35 mouse cellular contexts compared by ENCODE assay signal in genomic region chr1:22721706-22722105, GRCm38 (mm10).
"Had no signal": no experiment of that assay in that cellular context is flagged by ENCODE, and none has a peak within 500 bp of the region (broad histone marks: within the 10 kb centered on the region; RNA-seq: fewer than 3 reads in every experiment).

No protein-coding gene starts in this region.

- H3K9ac ChIP-seq: heart, embryonic 13.5 days; heart, embryonic 15.5 days; hindbrain, embryonic 12.5 days; hindbrain, embryonic 13.5 days; hindbrain, embryonic 14.5 days; hindbrain, embryonic 15.5 days; intestine, embryonic 15.5 days; kidney, embryonic 15.5 days had no signal

- H3K27ac ChIP-seq: heart, adult 2 months; heart, embryonic 10.5 days; heart, embryonic 13.5 days; heart, embryonic 15.5 days; hindbrain, embryonic 10.5 days; hindbrain, embryonic 12.5 days; hindbrain, embryonic 13.5 days; hindbrain, embryonic 14.5 days; hindbrain, embryonic 15.5 days; hindbrain, postnatal 0 days; intestine, embryonic 15.5 days; kidney, embryonic 15.5 days; layer of hippocampus, adult 2 months had no signal

- H3K27me3 ChIP-seq: heart, embryonic 13.5 days; heart, embryonic 15.5 days; hindbrain, embryonic 12.5 days; hindbrain, embryonic 13.5 days; hindbrain, embryonic 15.5 days; intestine, embryonic 15.5 days; kidney, embryonic 15.5 days had no signal

- H3K9me3 ChIP-seq: heart, embryonic 10.5 days; heart, embryonic 13.5 days; heart, embryonic 15.5 days; hindbrain, embryonic 10.5 days; hindbrain, embryonic 12.5 days; hindbrain, embryonic 13.5 days; hindbrain, embryonic 15.5 days; intestine, embryonic 15.5 days; kidney, embryonic 15.5 days had no signal

- ATAC-seq: hindbrain, embryonic 16.5 days; hindbrain, postnatal 0 days; inflammation-experienced regulatory T-cells, adult 6 months; intestine, embryonic 15.5 days; intestine, embryonic 16.5 days; intestine, postnatal 0 days had no signal

- H3K4me3 ChIP-seq: heart, adult 2 months; heart, embryonic 10.5 days; heart, embryonic 13.5 days; heart, embryonic 15.5 days; hindbrain, embryonic 10.5 days; hindbrain, embryonic 12.5 days; hindbrain, embryonic 13.5 days; hindbrain, embryonic 15.5 days; intestine, embryonic 15.5 days; kidney, embryonic 15.5 days; layer of hippocampus, adult 2 months; left cerebral cortex, adult 2 months had no signal

- H3K4me2 ChIP-seq: heart, embryonic 11.5 days; heart, embryonic 13.5 days; heart, embryonic 15.5 days; hindbrain, embryonic 12.5 days; hindbrain, embryonic 13.5 days; hindbrain, embryonic 14.5 days; hindbrain, embryonic 15.5 days; intestine, embryonic 15.5 days; kidney, embryonic 15.5 days had no signal

- H3K36me3 ChIP-seq: heart, embryonic 10.5 days; heart, embryonic 13.5 days; heart, embryonic 15.5 days; hindbrain, embryonic 10.5 days; hindbrain, embryonic 12.5 days; hindbrain, embryonic 13.5 days; hindbrain, embryonic 15.5 days; intestine, embryonic 15.5 days; kidney, embryonic 15.5 days had no signal

- H3K4me1 ChIP-seq: heart, embryonic 10.5 days; hindbrain, embryonic 10.5 days; hindbrain, embryonic 12.5 days; hindbrain, embryonic 13.5 days; hindbrain, embryonic 15.5 days; intestine, embryonic 15.5 days; kidney, embryonic 15.5 days had no signal

- DNase-seq: heart, adult 2 months; heart, postnatal 10 days; heart, postnatal 14 days; heart, postnatal 36 days; heart, postnatal 4 days; kidney, adult 11 months; kidney, adult 18-20 months; kidney, adult 2 months; kidney, adult 8-10 months; kidney, adult 9 months; kidney, postnatal 10 days; kidney, postnatal 14 days; kidney, postnatal 25 days; kidney, postnatal 36 days; kidney, postnatal 4 days; layer of hippocampus, adult 9-11 months; layer of hippocampus, postnatal 36 days had no signal
